Mouse (Mus musculus): ENCODE measurements at regions not wholly inside any gene's neighbourhood (a gene's known extent, or its start where the extent isn't known, plus 50 kb on each side); places are given as distances from the start of the nearest gene placed in this dataset.

- Histone ChIP-seq H3K4me3 (ENCODE audit: low read depth, low read length) (no peak overlapping the region), H3K27ac (ENCODE audit: low read depth, low read length) (no peak overlapping the region), H3K36me3 (ENCODE audit: control insufficient read depth, insufficient read depth, low read length) (no peaks in the 10 kb centered on the region), H3K9ac (ENCODE audit: low read length) (no peak overlapping the region), H3K4me1 (replicated peaks; ENCODE audit: control insufficient read depth, insufficient read depth, low read length) (no peaks in the 10 kb centered on the region), H3K4me2 (ENCODE audit: low read depth, low read length, severe bottlenecking) (no peak overlapping the region), H3K27me3 (ENCODE audit: control insufficient read depth, insufficient read depth, low read length) (no peaks in the 10 kb centered on the region), H3K9me3 (ENCODE audit: control insufficient read depth, low read length) (no peaks in the 10 kb centered on the region)
- DNase-seq (ENCODE audit: low spot score), result no peak
- 40% methylated on average over 7 of the region's 7 CpGs for WGBS
- ATAC-seq (replicated peaks; ENCODE audit: low FRiP score), result no peak
Measured at GRCm38 (mm10) chr14:120102010-120102748, 59.9 kb upstream of the Oxgr1 start.

- H3K36me3 ChIP-seq (ENCODE audit: control insufficient read depth, insufficient read depth, low read length), result no peaks in the 10 kb centered on the region
- no peak for ATAC-seq (replicated peaks; ENCODE audit: low FRiP score)
Measured at GRCm38 (mm10) chr14:120102749-120103142, 60.5 kb upstream of the Oxgr1 start.

GRCm38 (mm10) chr14:120109846-120110245, 67.6 kb upstream of the Oxgr1 start:
- Histone ChIP-seq H3K4me1 (replicated peaks; ENCODE audit: control insufficient read depth, insufficient read depth, low read length) (no peaks in the 10 kb centered on the region), H3K36me3 (ENCODE audit: control insufficient read depth, insufficient read depth, low read length) (no peaks in the 10 kb centered on the region), H3K9me3 (ENCODE audit: control insufficient read depth, low read length) (no peaks in the 10 kb centered on the region), H3K4me2 (ENCODE audit: low read depth, low read length, severe bottlenecking) (no peak overlapping the region), H3K27me3 (ENCODE audit: control insufficient read depth, insufficient read depth, low read length) (no peaks in the 10 kb centered on the region), H3K27ac (ENCODE audit: low read depth, low read length) (no peak overlapping the region), H3K9ac (ENCODE audit: low read length) (no peak overlapping the region), H3K4me3 (ENCODE audit: low read depth, low read length) (no peak overlapping the region)
- 92% methylated on average over 1 of the region's 1 CpGs for WGBS
- ATAC-seq (replicated peaks; ENCODE audit: low FRiP score) (no peak), DNase-seq (ENCODE audit: low spot score) (no peak)

More at GRCm38 (mm10) chr14:120102749-120103142, 60.5 kb upstream of the Oxgr1 start:
- no peaks in the 10 kb centered on the region for H3K4me1 ChIP-seq (replicated peaks; ENCODE audit: control insufficient read depth, insufficient read depth, low read length)
- H3K4me3 ChIP-seq (ENCODE audit: low read depth, low read length), result no peak overlapping the region
- 62% methylated on average over 1 of the region's 1 CpGs for WGBS
- H3K4me2 ChIP-seq (ENCODE audit: low read depth, low read length, severe bottlenecking), result no peak overlapping the region
- no peak overlapping the region for H3K27ac ChIP-seq (ENCODE audit: low read depth, low read length)
- H3K9me3 ChIP-seq (ENCODE audit: control insufficient read depth, low read length), result no peaks in the 10 kb centered on the region
- H3K9ac ChIP-seq (ENCODE audit: low read length), result no peak overlapping the region
- no peaks in the 10 kb centered on the region for H3K27me3 ChIP-seq (ENCODE audit: control insufficient read depth, insufficient read depth, low read length)
- DNase-seq (ENCODE audit: low spot score), result no peak

GRCm38 (mm10) chr14:120113316-120113715, 71.1 kb upstream of the Oxgr1 start:
- no peaks in the 10 kb centered on the region for H3K9me3 ChIP-seq (ENCODE audit: control insufficient read depth, low read length)
- H3K4me3 ChIP-seq (ENCODE audit: low read depth, low read length), result no peak overlapping the region
- H3K4me1 ChIP-seq (replicated peaks; ENCODE audit: control insufficient read depth, insufficient read depth, low read length), result no peaks in the 10 kb centered on the region
- 86% methylated on average over 4 of the region's 4 CpGs for WGBS
- no peaks in the 10 kb centered on the region for H3K27me3 ChIP-seq (ENCODE audit: control insufficient read depth, insufficient read depth, low read length)
- no peak overlapping the region for H3K27ac ChIP-seq (ENCODE audit: low read depth, low read length)
- no peak for DNase-seq (ENCODE audit: low spot score)
- ATAC-seq (replicated peaks; ENCODE audit: low FRiP score), result no peak
- H3K36me3 ChIP-seq (ENCODE audit: control insufficient read depth, insufficient read depth, low read length), result no peaks in the 10 kb centered on the region
- H3K9ac ChIP-seq (ENCODE audit: low read length), result no peak overlapping the region
- H3K4me2 ChIP-seq (ENCODE audit: low read depth, low read length, severe bottlenecking), result no peak overlapping the region

GRCm38 (mm10) chr14:120118582-120118981, 76.3 kb upstream of the Oxgr1 start:
- Histone ChIP-seq H3K4me2 (ENCODE audit: low read depth, low read length, severe bottlenecking) (no peak overlapping the region), H3K27ac (ENCODE audit: low read depth, low read length) (no peak overlapping the region), H3K36me3 (ENCODE audit: control insufficient read depth, insufficient read depth, low read length) (no peaks in the 10 kb centered on the region), H3K4me3 (ENCODE audit: low read depth, low read length) (no peak overlapping the region), H3K9ac (ENCODE audit: low read length) (no peak overlapping the region), H3K27me3 (ENCODE audit: control insufficient read depth, insufficient read depth, low read length) (no peaks in the 10 kb centered on the region), H3K4me1 (replicated peaks; ENCODE audit: control insufficient read depth, insufficient read depth, low read length) (no peaks in the 10 kb centered on the region), H3K9me3 (ENCODE audit: control insufficient read depth, low read length) (no peaks in the 10 kb centered on the region)
- DNase-seq (ENCODE audit: low spot score) (no peak), ATAC-seq (replicated peaks; ENCODE audit: low FRiP score) (no peak)
- WGBS, result 89% methylated on average over 7 of the region's 7 CpGs

GRCm38 (mm10) chr14:120119094-120119501, 76.9 kb upstream of the Oxgr1 start:
- DNase-seq (ENCODE audit: low spot score) (no peak), ATAC-seq (replicated peaks; ENCODE audit: low FRiP score) (no peak)
- no peaks in the 10 kb centered on the region for H3K9me3 ChIP-seq (ENCODE audit: control insufficient read depth, low read length)
- no peaks in the 10 kb centered on the region for H3K36me3 ChIP-seq (ENCODE audit: control insufficient read depth, insufficient read depth, low read length)
- no peak overlapping the region for H3K27ac ChIP-seq (ENCODE audit: low read depth, low read length)
- no peak overlapping the region for H3K4me2 ChIP-seq (ENCODE audit: low read depth, low read length, severe bottlenecking)
- no peak overlapping the region for H3K4me3 ChIP-seq (ENCODE audit: low read depth, low read length)
- no peak overlapping the region for H3K9ac ChIP-seq (ENCODE audit: low read length)
- 90% methylated on average over 5 of the region's 5 CpGs for WGBS
- H3K4me1 ChIP-seq (replicated peaks; ENCODE audit: control insufficient read depth, insufficient read depth, low read length), result no peaks in the 10 kb centered on the region
- no peaks in the 10 kb centered on the region for H3K27me3 ChIP-seq (ENCODE audit: control insufficient read depth, insufficient read depth, low read length)

- H3K9me3 ChIP-seq (ENCODE audit: control insufficient read depth, low read length), result no peaks in the 10 kb centered on the region
- DNase-seq (ENCODE audit: low spot score) (no peak), ATAC-seq (replicated peaks; ENCODE audit: low FRiP score) (no peak)
- no peak overlapping the region for H3K9ac ChIP-seq (ENCODE audit: low read length)
- H3K27me3 ChIP-seq (ENCODE audit: control insufficient read depth, insufficient read depth, low read length), result no peaks in the 10 kb centered on the region
- H3K36me3 ChIP-seq (ENCODE audit: control insufficient read depth, insufficient read depth, low read length), result no peaks in the 10 kb centered on the region
- H3K4me1 ChIP-seq (replicated peaks; ENCODE audit: control insufficient read depth, insufficient read depth, low read length), result no peaks in the 10 kb centered on the region
- H3K4me3 ChIP-seq (ENCODE audit: low read depth, low read length), result no peak overlapping the region
- no peak overlapping the region for H3K4me2 ChIP-seq (ENCODE audit: low read depth, low read length, severe bottlenecking)
- 76% methylated on average over 5 of the region's 5 CpGs for WGBS
- no peak overlapping the region for H3K27ac ChIP-seq (ENCODE audit: low read depth, low read length)
Measured at GRCm38 (mm10) chr14:120119506-120119905, 77.3 kb upstream of the Oxgr1 start.

- no peak overlapping the region for H3K4me3 ChIP-seq (ENCODE audit: low read depth, low read length)
- H3K4me1 ChIP-seq (replicated peaks; ENCODE audit: control insufficient read depth, insufficient read depth, low read length), result no peaks in the 10 kb centered on the region
- H3K36me3 ChIP-seq (ENCODE audit: control insufficient read depth, insufficient read depth, low read length), result no peaks in the 10 kb centered on the region
- H3K27me3 ChIP-seq (ENCODE audit: control insufficient read depth, insufficient read depth, low read length), result no peaks in the 10 kb centered on the region
- no peak overlapping the region for H3K4me2 ChIP-seq (ENCODE audit: low read depth, low read length, severe bottlenecking)
- DNase-seq (ENCODE audit: low spot score) (no peak), ATAC-seq (replicated peaks; ENCODE audit: low FRiP score) (no peak)
- H3K27ac ChIP-seq (ENCODE audit: low read depth, low read length), result no peak overlapping the region
- no peaks in the 10 kb centered on the region for H3K9me3 ChIP-seq (ENCODE audit: control insufficient read depth, low read length)
- WGBS, result 91% methylated on average over 5 of the region's 5 CpGs
- no peak overlapping the region for H3K9ac ChIP-seq (ENCODE audit: low read length)
Measured at GRCm38 (mm10) chr14:120120261-120120660, 78.0 kb upstream of the Oxgr1 start.

- no peak overlapping the region for H3K27ac ChIP-seq (ENCODE audit: low read depth, low read length)
- 90% methylated on average over 5 of the region's 5 CpGs for WGBS
- no peak overlapping the region for H3K4me2 ChIP-seq (ENCODE audit: low read depth, low read length, severe bottlenecking)
- H3K9ac ChIP-seq (ENCODE audit: low read length), result no peak overlapping the region
- no peak for ATAC-seq (replicated peaks; ENCODE audit: low FRiP score)
- H3K27me3 ChIP-seq (ENCODE audit: control insufficient read depth, insufficient read depth, low read length), result no peaks in the 10 kb centered on the region
- H3K9me3 ChIP-seq (ENCODE audit: control insufficient read depth, low read length), result no peaks in the 10 kb centered on the region
- no peak for DNase-seq (ENCODE audit: low spot score)
- no peaks in the 10 kb centered on the region for H3K4me1 ChIP-seq (replicated peaks; ENCODE audit: control insufficient read depth, insufficient read depth, low read length)
- H3K4me3 ChIP-seq (ENCODE audit: low read depth, low read length), result no peak overlapping the region
- no peaks in the 10 kb centered on the region for H3K36me3 ChIP-seq (ENCODE audit: control insufficient read depth, insufficient read depth, low read length)
Measured at GRCm38 (mm10) chr14:120125315-120125714, 83.1 kb upstream of the Oxgr1 start.
